Mouse (Mus musculus) liver, embryonic 16.5 days (tissue): ENCODE measurements around the gene Cd79b. TPM values are rescaled to one million over a fixed set of nuclear protein-coding genes. Genes with fewer than 3 reads are reported as not detected.

ENCODE experiments used
- ATAC-seq: fragments of 200-750 bp; cut with Nextera tagmentation; 2 replicates; pipeline ENCODE4 v1.8.0; 2017; ENCODE audit warnings: low read depth, mild to moderate bottlenecking, moderate number of reproducible peaks, moderate library complexity
- H3K27ac ChIP-seq: fragments of 300-500 bp; sonication (generic); 2 replicates; pipeline ENCODE4 v1.5.1; 2014; ENCODE audit warnings: mild to moderate bottlenecking, low read length
- H3K27me3 ChIP-seq: fragments of 300-500 bp; sonication (generic); 2 replicates; pipeline ENCODE4 v1.6.1; 2014; ENCODE audit warnings: low read depth, low read length, mixed read lengths; ENCODE audit not compliant: control insufficient read depth, insufficient read depth
- H3K36me3 ChIP-seq: fragments of 300-500 bp; sonication (generic); 2 replicates; pipeline ENCODE4 v1.6.1; 2014; ENCODE audit warnings: mild to moderate bottlenecking; ENCODE audit not compliant: control insufficient read depth, insufficient read depth
- H3K4me1 ChIP-seq: fragments of 300-500 bp; sonication (generic); 2 replicates; pipeline ENCODE4 v1.6.1; 2014; ENCODE audit warnings: low read depth, low read length, mixed read lengths; ENCODE audit not compliant: control insufficient read depth
- H3K4me2 ChIP-seq: fragments of 300-500 bp; sonication (generic); 2 replicates; pipeline ENCODE4 v1.6.1; 2014; ENCODE audit warnings: low read depth, low read length, mixed read lengths
- H3K4me3 ChIP-seq: fragments of 300-500 bp; sonication (generic); 2 replicates; pipeline ENCODE4 v1.5.1; 2014; ENCODE audit warnings: low read depth, mild to moderate bottlenecking, low read length
- H3K9ac ChIP-seq: fragments of 300-500 bp; sonication (generic); 2 replicates; pipeline ENCODE4 v1.6.1; 2014; ENCODE audit warnings: low read depth, low read length
- H3K9me3 ChIP-seq: fragments of 300-500 bp; sonication (generic); replicated peaks from 2 replicates; pipeline ENCODE4 v1.6.1; 2016; ENCODE audit warnings: low read length; ENCODE audit not compliant: control insufficient read depth
- WGBS: fragments of 180-500 bp; shearing (Covaris S2); extraction: QIAGEN DNeasy Blood & Tissue Kit; methylation state at CpG from one replicate; pipeline ENCODE4 v1.1.7; 2014; ENCODE audit not compliant: insufficient replicate concordance; 5-methylcytosine and 5-hydroxymethylcytosine counted together
- polyA plus RNA-seq: library from polyadenylated mRNA; unstranded; fragments of >200 nt; fragmentation: Nextera tagmentation; extraction: Ambion mirVana; gene quantifications from 2 replicates; pipeline ENCODE4 v1.2.1, GENCODE M21; 2015

Cd79b gene
- polyA plus RNA-seq, 1 experiment from 2014 or later = 12.3 TPM

DNA sequence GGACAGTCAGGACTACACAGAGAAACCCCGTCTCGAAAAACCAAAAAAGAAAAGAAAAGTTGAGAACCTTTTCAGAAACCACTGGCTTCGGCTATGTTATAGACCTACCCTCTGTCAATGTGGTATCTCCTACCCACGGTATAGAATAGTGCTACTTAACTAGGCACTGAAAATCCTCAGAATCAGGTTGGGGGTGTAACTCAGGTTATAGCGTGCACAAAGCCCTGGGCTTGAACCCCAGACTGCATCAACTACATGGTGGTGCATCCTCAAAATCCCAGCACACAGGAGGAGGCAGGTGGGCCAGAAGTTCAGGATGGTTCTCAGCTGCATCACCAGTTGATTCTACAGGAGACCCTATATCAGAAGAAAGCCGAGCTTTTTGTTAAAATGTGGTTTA is 40.8 kb downstream of the Cd79b start:
- Histone ChIP-seq H3K4me2 (peak overlapping the region; percentile 96; the same call in 1 of the 2 replicates), H3K27me3 (no peaks in the 10 kb centered on the region), H3K9ac (no peak overlapping the region), H3K4me1 (peaks cover 41% of the 10 kb centered on the region), H3K9me3 (no peaks in the 10 kb centered on the region), H3K27ac (no peak overlapping the region), H3K36me3 (no peaks in the 10 kb centered on the region), H3K4me3 (0 out of 2 replicates have a peak overlapping the region, but pooled peaks have one; percentile 93)
- 80% methylated on average over 6 of the region's 6 CpGs for WGBS
- no peak for ATAC-seq

DNA sequence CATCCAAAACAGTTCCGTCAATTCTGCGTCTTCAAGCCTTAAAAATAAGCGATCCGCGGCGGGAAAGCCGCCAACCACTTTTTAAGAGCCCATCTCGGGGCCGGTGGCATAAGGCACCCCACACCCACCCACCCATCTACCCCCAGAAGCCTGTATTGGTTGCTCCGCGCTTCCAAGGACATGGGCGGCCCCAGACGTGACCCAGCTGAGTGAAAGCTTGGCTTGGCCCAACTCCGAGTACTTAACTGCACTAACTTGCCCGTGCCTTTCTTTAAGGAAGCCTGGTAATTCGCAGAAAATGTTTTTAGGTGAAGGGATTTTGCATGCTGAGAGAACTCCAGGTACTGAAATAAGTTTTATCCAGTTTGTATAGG is 41.3 kb downstream of the Cd79b start:
- H3K9ac ChIP-seq = peak overlapping the region; percentile 70
- H3K4me2 ChIP-seq = peak overlapping the region; percentile 96
- no peaks in the 10 kb centered on the region for H3K9me3 ChIP-seq
- peak overlapping the region; percentile 93 for H3K4me3 ChIP-seq
- no peaks in the 10 kb centered on the region for H3K36me3 ChIP-seq
- no peaks in the 10 kb centered on the region for H3K27me3 ChIP-seq
- H3K27ac ChIP-seq = peak overlapping the region; percentile 86
- WGBS = 6% methylated on average over 16 of the region's 16 CpGs
- H3K4me1 ChIP-seq = peaks cover 46% of the 10 kb centered on the region
- ATAC-seq = peak; percentile 1; the same call in 1 of the 2 replicates

DNA sequence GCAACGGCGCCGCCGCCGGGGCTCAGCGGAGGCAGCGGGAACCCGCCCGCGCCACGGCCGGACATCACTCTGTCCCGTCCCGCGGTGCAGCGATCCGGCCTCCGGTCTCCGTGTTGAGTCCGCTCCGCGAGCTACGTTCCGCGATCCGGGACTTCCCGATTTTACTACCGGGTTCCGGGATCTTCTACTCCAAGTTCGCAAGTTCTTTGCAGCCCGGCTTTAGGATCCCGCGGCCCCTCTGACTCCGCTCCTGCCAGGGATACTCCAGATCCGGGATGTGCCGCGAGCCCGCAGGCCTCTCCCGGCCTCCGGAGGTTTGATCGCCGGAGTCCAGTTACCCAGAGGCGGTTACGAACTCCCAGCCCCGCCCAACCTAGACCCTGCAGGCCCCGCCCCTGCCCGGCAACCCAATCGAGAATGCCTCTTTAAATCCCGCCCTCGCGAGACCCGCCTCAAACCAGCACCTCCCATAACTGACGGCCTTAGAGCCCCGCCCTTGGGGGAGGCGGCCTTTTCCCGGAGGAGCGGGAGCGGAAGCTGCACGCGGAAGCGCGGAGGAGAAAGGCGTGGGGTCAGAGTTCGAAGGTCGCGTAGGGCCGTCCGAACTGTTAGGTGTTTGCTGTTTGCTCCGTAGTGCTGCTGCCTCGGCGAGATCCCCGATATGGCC is 41.8 kb downstream of the Cd79b start, which contains the start of gene Smarcd2:
Gene Smarcd2, minus strand, starts transcription at position 329 of the 667 bp plus-strand sequence.
- Histone ChIP-seq H3K4me3 (peak within 1 kb of the TSS; percentile 93), H3K4me1 (peaks cover 49% of the 10 kb centered on the region), H3K36me3 (no peaks in the 10 kb centered on the region), H3K27ac (peak within 1 kb of the TSS; percentile 92), H3K9me3 (no peaks in the 10 kb centered on the region), H3K27me3 (no peaks in the 10 kb centered on the region), H3K9ac (peak within 1 kb of the TSS; percentile 90), H3K4me2 (peak within 1 kb of the TSS; percentile 96)
- under 1% methylated on average over 71 of the region's 72 CpGs for WGBS
- ATAC-seq = peak; percentile 93

DNA sequence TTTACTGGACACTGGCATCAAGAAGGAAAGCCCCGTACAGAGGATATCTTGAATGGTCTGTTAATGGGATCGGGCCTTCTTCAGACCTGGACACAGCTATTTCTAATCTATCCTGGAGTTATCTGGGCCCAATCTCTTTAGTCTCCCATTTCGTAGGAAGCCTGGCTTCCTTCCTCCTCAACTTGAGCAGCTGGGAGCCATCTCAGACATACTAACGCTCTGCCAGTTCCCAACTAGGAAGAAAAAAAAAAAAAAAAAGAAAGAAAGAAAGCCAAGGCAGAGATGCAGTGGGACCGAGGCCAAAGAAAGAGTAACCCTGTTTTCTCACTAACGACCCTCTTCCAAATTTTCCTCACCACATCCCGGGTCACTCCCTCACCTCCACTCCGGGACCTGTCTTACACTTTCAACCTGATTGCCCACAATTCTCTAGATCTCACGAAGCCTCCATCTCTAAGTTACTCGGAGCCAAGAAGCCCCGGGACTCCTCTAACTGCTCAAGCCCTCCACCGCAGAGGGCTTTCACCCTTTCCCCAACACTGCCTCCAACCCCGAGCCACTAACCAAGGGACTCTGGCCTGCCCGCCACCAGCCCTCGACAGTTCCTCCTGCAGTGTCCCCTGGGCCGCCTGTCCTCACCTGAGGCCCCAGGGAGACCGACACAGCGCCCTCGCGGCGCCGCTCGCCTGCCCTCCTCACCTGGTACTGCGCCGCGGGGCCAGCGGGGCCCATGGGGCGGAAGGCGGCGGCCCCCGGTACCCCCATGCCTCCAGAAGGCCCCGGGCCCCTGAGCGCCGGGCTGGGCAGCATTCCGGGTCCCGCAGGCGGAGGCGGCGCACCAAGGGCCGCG is 42.5 kb downstream of the Cd79b start:
- peak overlapping the region; percentile 90 for H3K9ac ChIP-seq
- H3K4me2 ChIP-seq = peak overlapping the region; percentile 67
- H3K9me3 ChIP-seq = no peaks in the 10 kb centered on the region
- H3K36me3 ChIP-seq = 0 out of 2 replicates have a peak, but pooled peaks cover 1% of the 10 kb centered on the region
- peaks cover 49% of the 10 kb centered on the region for H3K4me1 ChIP-seq
- peak overlapping the region; percentile 93 for H3K4me3 ChIP-seq
- H3K27me3 ChIP-seq = no peaks in the 10 kb centered on the region
- ATAC-seq = peak; percentile 37
- under 1% methylated on average over 37 of the region's 41 CpGs for WGBS
- peak overlapping the region; percentile 92 for H3K27ac ChIP-seq

DNA sequence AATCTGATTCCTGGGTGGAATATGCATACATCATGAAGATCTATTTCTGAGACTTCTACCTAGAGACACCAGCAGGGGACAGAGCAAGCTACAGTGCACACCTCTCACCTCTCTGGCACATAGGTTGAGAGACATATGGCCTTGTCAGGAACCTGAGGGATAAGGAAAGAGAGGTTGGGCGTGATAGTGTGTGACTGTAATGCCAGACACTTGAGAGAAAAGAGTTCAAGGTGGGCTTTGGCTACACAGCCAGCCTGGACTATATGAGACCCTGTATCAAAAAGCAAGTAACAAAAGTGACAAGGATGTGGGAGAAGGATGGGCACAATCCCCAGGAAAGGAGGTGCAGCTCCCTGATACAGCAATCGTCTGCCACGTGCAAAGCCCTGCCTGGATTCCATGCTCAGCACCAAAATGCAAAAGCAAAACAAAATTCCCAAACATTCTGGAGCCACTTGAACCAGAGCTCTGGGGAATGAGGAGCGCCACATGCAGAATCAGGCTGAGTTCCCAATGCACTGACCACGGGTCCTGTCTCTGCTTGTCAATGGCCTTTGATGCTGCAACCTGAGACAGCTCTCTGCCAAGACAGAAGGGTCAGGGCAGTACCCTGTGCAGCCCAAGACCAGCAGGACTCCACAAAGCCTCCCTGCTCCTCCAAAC is 43.3 kb downstream of the Cd79b start:
- peak overlapping the region; percentile 93 for H3K4me3 ChIP-seq
- H3K27me3 ChIP-seq = no peaks in the 10 kb centered on the region
- WGBS = 40% methylated on average over 5 of the region's 5 CpGs
- no peaks in the 10 kb centered on the region for H3K9me3 ChIP-seq
- peak overlapping the region; percentile 67 for H3K4me2 ChIP-seq
- ATAC-seq = no peak
- peak overlapping the region; percentile 90 for H3K9ac ChIP-seq
- H3K27ac ChIP-seq = no peak overlapping the region
- H3K4me1 ChIP-seq = peaks cover 44% of the 10 kb centered on the region
- peaks cover 9% of the 10 kb centered on the region for H3K36me3 ChIP-seq

DNA sequence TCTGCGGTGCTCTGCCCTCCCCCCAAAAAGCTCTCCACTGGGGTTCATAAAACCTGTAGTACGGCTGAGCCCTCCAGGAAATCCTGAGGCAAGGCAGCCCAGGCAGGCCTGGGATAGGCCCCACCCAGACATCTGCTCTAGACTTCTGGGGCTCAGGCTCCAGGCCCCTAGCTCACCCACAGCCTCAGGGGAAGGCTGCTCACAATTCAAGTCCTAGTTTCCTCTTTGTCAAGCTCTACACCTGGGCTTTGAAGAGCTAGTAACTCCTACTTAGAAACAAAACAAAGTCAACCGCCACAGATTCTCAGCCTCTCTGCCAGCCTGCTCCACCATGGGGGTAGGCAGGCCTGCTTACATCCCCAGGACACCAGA is 45.5 kb downstream of the Cd79b start:
- Histone ChIP-seq H3K4me2 (no peak overlapping the region), H3K36me3 (peaks cover 30% of the 10 kb centered on the region), H3K4me1 (peaks cover 36% of the 10 kb centered on the region), H3K27me3 (no peaks in the 10 kb centered on the region), H3K9ac (peak overlapping the region; percentile 23; the same call in 1 of the 2 replicates), H3K9me3 (no peaks in the 10 kb centered on the region), H3K27ac (no peak overlapping the region), H3K4me3 (no peak overlapping the region)
- no peak for ATAC-seq
- 41% methylated on average over 3 of the region's 3 CpGs for WGBS

DNA sequence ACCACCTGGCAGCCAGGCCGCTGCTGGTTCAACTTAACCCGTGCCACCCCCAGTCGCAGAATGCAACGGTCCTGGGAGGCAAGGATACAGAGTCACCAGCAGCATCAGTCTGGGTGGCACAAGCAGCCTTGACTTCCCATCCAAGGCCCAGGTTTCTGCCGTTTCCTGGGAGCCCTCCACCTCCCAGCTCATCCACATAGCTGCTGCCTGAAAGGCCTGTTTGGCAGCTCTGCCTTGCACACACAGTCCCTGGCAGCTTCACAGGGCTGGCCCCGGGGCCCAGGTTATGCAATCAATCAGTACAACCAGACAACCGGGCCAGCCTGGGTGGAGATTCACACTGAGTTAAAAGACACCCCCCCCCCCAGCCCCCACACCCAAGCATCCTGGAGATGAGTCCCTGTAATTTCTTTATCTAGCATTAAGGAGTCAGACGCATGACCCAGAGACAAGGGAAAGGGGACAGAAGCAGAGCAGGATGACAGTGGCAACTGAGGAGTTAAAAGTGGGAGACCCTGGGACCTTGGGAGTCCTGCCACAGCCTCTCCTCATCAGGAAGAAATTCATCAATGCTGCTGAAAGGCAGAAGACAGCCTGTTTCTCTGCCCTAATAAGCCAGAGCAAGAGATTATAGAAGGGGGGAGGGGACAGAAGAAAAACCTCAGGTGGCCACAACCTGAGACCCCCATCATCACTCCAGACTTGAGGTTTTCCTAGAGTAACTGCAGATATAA is 46.1 kb downstream of the Cd79b start:
- H3K27me3 ChIP-seq = no peaks in the 10 kb centered on the region
- H3K4me2 ChIP-seq = no peak overlapping the region
- H3K4me1 ChIP-seq = peaks cover 34% of the 10 kb centered on the region
- H3K27ac ChIP-seq = no peak overlapping the region
- H3K4me3 ChIP-seq = no peak overlapping the region
- no peak for ATAC-seq
- 62% methylated on average over 8 of the region's 8 CpGs for WGBS
- 0 out of 2 replicates have a peak overlapping the region, but pooled peaks have one; percentile 23 for H3K9ac ChIP-seq
- H3K36me3 ChIP-seq = peaks cover 35% of the 10 kb centered on the region
- H3K9me3 ChIP-seq = no peaks in the 10 kb centered on the region

DNA sequence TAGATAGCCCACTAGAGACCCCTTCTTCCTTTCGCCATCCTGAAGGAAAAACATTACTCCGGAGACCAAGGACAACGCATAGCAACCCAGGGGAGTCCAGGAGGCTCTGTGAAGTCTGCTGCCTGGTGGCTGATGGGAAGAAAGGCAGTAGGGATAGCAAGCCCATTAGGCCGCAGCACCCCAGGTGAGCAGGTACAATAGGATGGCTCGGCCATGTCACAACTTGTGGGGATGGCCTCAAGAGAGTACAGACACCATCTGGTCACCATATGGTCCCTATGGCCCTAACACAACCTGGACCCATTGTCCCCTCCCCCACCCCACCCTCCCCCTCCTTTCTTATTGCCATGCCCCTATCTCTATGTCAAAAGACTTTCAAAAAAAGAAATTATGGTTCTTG is 46.7 kb downstream of the Cd79b start:
- Histone ChIP-seq H3K4me2 (no peak overlapping the region), H3K9me3 (no peaks in the 10 kb centered on the region), H3K9ac (no peak overlapping the region), H3K36me3 (peaks cover 42% of the 10 kb centered on the region), H3K4me3 (no peak overlapping the region), H3K27ac (no peak overlapping the region), H3K4me1 (peaks cover 30% of the 10 kb centered on the region), H3K27me3 (no peaks in the 10 kb centered on the region)
- 86% methylated on average over 5 of the region's 5 CpGs for WGBS
- ATAC-seq = no peak
